Mouse (Mus musculus): Measurements from ENCODE around the gene Klf5.

Gene Klf5

DNA sequence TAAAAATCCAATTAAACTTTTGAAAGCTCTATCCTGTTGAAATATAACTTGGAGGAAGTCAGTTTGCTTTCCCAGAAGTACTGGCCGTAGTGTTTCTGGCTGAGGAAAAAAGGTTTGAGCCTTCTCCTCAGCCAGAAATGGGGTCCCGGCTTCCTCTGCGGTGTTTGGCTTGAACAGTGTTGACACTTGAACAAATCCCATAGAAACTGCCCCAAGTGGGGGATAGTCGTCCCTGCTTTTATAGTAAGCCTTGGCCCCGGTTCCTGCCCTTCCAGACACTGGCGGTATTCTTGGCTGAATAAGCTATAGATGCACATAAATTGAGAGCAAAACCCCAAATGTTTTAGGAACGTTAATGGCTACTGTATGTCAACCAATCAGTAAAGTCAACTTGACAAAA, 11.9 kb downstream of the Klf5 start:
- DNase-seq (ENCODE audit: low read depth): no peak

GRCm38 (mm10) chr14:99313062-99313461, 14.6 kb downstream of the Klf5 start:
- DNase-seq (ENCODE audit: low read depth): no peak

DNA sequence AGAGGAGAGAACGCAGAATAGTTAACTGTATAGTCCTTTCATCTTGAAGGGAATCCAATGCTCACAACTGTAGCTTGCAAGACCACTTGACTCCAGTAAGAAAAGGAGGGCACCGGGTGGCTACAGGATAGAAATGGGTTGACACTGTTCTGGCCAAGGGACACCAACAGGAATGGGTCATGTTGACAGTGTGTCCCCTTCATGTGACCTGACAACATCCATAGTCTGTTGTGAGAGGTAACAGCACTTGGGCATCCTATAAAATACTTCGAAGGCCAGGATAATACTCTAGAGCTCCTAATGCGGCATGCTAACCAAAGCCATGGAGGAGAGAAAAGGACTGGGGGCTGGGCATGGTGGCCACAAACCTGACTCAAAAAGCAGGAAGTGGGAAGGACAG, 17.8 kb downstream of the Klf5 start:
- no peak for DNase-seq (ENCODE audit: low read depth)

GRCm38 (mm10) chr14:99320736-99321135, 22.2 kb downstream of the Klf5 start:
- DNase-seq (ENCODE audit: low read depth): no peak

GRCm38 (mm10) chr14:99323376-99323775, 24.9 kb downstream of the Klf5 start:
- no peak for DNase-seq (ENCODE audit: low read depth)

- DNase-seq (ENCODE audit: low read depth): no peak
Measured at GRCm38 (mm10) chr14:99324523-99324922, 26.0 kb downstream of the Klf5 start.

GRCm38 (mm10) chr14:99325597-99326472, 27.3 kb downstream of the Klf5 start:
- no peak for DNase-seq (ENCODE audit: low read depth)

DNA sequence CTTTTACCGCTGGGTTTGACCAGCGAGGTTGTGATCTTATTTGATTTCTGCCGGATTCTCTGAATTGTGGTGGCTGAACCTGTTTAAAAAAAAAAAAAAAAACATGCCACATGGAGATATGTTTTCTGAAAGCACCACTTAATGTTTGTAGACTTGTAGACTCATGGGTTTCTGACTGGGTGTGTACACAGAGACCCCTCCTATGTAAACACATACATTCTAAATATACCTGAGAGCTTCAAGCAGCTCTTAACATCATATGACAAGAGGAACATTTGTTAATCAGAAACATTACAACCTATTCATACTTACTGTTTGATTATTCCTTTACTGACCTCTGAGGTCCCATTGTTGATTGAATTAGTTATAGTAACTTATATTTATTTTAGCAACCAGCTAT, 38.1 kb downstream of the Klf5 start:
- no peak for DNase-seq (ENCODE audit: low read depth)

DNA sequence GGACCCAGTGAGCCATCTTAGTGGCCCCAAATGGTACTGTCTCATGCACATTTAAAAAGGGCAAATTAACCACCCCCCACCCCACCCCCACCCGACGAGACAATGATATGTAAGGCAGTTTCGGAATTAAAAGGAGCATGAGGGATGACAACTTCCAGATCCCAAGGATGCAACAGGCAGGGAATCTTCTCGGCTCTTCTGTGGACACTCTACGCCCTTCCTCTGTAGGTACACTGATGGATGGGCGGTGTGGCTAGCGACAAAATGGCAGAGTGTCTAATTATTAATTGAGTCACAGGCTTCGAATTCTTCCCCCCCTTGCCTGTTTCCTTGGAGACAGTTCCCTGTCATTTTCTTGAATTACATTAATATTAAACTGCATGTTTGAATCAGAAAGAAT, 40.5 kb downstream of the Klf5 start:
- DNase-seq (ENCODE audit: low read depth): no peak

DNA sequence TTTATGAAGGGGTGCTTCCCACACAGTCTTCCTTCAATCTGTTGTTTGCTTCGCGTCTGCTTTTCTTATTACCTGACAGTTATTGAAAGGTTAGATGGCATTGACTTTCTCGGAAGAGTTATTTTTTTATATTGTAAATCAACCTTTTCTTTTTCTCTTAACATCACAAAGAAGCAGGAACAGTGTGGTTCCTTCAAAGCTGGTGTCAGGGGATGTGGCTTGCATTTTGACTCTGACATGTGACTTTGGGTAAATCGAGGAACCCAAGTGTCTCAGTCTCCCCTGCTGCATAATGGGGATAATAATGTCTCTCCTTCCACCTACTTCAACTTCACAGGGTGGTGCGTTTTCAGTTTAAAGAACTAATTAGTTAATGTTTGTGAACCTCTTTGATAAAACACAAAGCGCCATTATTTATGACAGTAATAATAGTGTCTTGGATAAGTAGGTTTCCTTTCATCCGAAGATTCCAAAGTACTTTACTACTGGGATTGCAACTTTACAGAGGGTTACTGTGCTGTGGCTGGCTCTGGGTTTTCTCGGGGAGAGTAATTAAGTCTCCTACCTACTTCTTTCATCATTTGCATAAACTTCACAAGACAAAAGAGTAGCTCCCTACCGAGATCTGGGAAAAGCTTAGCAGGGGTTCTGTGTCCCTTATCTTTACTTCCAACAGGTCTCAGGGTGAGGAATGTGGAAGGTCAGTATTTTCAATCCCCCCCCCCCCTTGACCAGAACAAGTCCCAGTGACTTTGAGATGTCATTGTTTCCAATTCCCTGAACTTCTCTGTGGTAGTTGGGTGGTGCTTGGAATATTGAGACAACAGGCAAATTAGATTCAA, 41.4 kb downstream of the Klf5 start:
- no peak for DNase-seq (ENCODE audit: low read depth)

- no peak for DNase-seq (ENCODE audit: low read depth)
Measured at GRCm38 (mm10) chr14:99340703-99341102, 42.2 kb downstream of the Klf5 start.

DNA sequence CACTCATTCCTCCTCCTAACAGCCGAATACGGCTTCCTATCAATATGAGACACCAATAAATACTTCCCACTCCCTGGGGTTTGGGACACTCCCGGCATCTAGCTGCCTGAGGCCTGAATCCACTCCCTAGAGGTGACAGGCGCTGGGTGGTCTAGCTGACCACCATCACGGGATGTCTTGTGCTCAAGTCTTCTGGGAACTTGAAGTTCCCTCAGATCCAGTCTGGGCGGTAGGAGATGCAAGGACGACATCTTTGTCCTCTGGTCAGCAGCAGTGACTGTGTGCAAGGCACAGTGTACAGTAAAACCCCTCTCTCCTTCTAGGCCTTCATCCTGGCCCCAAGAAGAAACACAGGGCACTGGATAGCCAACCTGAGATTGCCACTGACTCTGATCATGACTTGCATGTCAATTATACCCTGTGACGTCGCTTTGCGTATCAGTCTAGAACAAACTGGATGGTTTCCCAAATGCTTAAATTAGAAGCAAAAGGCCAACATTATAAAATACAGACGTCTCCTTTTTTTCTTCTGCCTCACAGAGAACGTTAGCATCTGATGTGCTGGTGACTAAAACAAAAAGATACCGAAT, 49.8 kb downstream of the Klf5 start:
- no peak for DNase-seq (ENCODE audit: low read depth)

DNA sequence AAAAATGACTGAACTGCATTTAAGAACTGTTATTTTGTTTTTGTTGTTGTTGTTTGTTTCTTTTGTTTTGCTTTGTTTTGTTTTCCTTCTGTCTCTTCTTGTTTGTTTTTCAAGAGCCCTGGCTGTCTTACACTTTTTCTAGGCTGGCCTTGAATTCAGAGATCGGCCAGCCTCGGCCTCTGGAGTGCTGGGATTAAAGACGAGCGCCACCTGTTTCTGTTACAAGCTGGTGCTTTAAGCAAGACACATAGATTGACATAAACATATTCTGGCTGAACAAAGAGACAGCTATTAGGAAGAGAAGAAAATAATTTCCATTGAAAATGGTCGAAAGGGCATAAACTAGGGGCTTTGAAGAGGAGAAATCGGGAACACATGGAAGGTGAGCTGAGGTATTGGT, 51.1 kb downstream of the Klf5 start:
- DNase-seq (ENCODE audit: low read depth): no peak

- no peak for DNase-seq (ENCODE audit: low read depth)
Measured at GRCm38 (mm10) chr14:99352989-99353388, 54.5 kb downstream of the Klf5 start.

- DNase-seq (ENCODE audit: low read depth): no peak
Measured at GRCm38 (mm10) chr14:99354046-99354445, 55.6 kb downstream of the Klf5 start.

GRCm38 (mm10) chr14:99354761-99355609, 56.5 kb downstream of the Klf5 start:
- DNase-seq (ENCODE audit: low read depth): no peak

DNA sequence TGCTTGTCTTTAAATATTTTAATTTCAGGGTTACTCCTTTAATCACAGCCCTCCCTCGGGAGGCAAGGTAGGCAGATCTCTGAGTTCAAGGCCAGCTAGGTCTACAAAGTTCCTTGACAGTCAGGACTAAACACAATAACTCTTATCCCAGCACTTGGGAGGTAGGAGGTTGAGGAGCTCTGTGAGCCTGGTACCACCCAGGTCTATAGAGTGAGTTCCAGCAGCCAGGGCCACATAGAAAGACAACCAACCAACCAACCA, 57.0 kb downstream of the Klf5 start:
- no peak for DNase-seq (ENCODE audit: low read depth)

GRCm38 (mm10) chr14:99362956-99363355, 64.5 kb downstream of the Klf5 start:
- DNase-seq (ENCODE audit: low read depth): no peak

GRCm38 (mm10) chr14:99364007-99364784, 65.7 kb downstream of the Klf5 start:
- DNase-seq (ENCODE audit: low read depth): no peak
